Mouse (Mus musculus): ENCODE results near the gene Supv3l1.
"Not testable (repeated sequence)": the region's sequence is repeated elsewhere in the genome, so short reads cannot be mapped to it uniquely, and the experiment has no call there.

Supv3l1 gene

GRCm38 (mm10) chr10:62449364-62450279 is at the start of gene Supv3l1, which contains the start of gene 4930507D05Rik:
Gene Supv3l1, minus strand, starts transcription at chr10:62449738.
Gene 4930507D05Rik, plus strand, starts transcription at chr10:62449489.
- DNase-seq (ENCODE audit: low spot score in 2 of 2) = peak; percentile 78 to 98

- not testable (repeated sequence) for DNase-seq (ENCODE audit: low spot score in 2 of 2)
Measured at GRCm38 (mm10) chr10:62491681-62492080, 42.1 kb upstream of the Supv3l1 start.

GRCm38 (mm10) chr10:62488266-62488665 is 38.7 kb upstream of the Supv3l1 start:
- no peak for DNase-seq (ENCODE audit: low spot score in 2 of 2)

GRCm38 (mm10) chr10:62486618-62487415 is 37.3 kb upstream of the Supv3l1 start, which contains the start of gene Vps26a:
Gene Vps26a, minus strand, starts transcription at chr10:62486805.
- DNase-seq (ENCODE audit: low spot score in 2 of 2) = peak; percentile 99

- no peak for DNase-seq (ENCODE audit: low spot score in 2 of 2)
Measured at GRCm38 (mm10) chr10:62485878-62486582, 36.5 kb upstream of the Supv3l1 start.

GRCm38 (mm10) chr10:62481108-62481852 is 31.7 kb upstream of the Supv3l1 start:
- DNase-seq (ENCODE audit: low spot score in 2 of 2) = no peak

- DNase-seq (ENCODE audit: low spot score in 2 of 2) = no peak
Measured at GRCm38 (mm10) chr10:62476980-62477379, 27.4 kb upstream of the Supv3l1 start.

GRCm38 (mm10) chr10:62474944-62475343 is 25.4 kb upstream of the Supv3l1 start:
- DNase-seq (ENCODE audit: low spot score in 2 of 2) = no peak

- no peak for DNase-seq (ENCODE audit: low spot score in 2 of 2)
Measured at GRCm38 (mm10) chr10:62471105-62471504, 21.6 kb upstream of the Supv3l1 start.

- no peak for DNase-seq (ENCODE audit: low spot score in 2 of 2)
Measured at GRCm38 (mm10) chr10:62469736-62470135, 20.2 kb upstream of the Supv3l1 start.

- DNase-seq (ENCODE audit: low spot score in 2 of 2) = no peak
Measured at GRCm38 (mm10) chr10:62461321-62461720, 11.8 kb upstream of the Supv3l1 start.

- not testable (repeated sequence) for DNase-seq (ENCODE audit: low spot score in 2 of 2)
Measured at GRCm38 (mm10) chr10:62452001-62452400, 2.5 kb upstream of the Supv3l1 start.

GRCm38 (mm10) chr10:62450280-62450640 is 722 bp upstream of the Supv3l1 start:
- DNase-seq (ENCODE audit: low spot score in 2 of 2) = no peak

- DNase-seq (ENCODE audit: low spot score in 2 of 2) = no peak
Measured at GRCm38 (mm10) chr10:62430427-62430826, 19.1 kb downstream of the Supv3l1 start.

- DNase-seq (ENCODE audit: low spot score in 2 of 2) = no peak
Measured at GRCm38 (mm10) chr10:62425081-62425871, 24.3 kb downstream of the Supv3l1 start.

- DNase-seq (ENCODE audit: low spot score in 2 of 2) = no peak
Measured at GRCm38 (mm10) chr10:62422255-62422654, 27.3 kb downstream of the Supv3l1 start, which contains the start of gene Hkdc1. Gene Hkdc1, minus strand, starts transcription at chr10:62422491.

GRCm38 (mm10) chr10:62421127-62421526 is 28.4 kb downstream of the Supv3l1 start:
- DNase-seq (ENCODE audit: low spot score in 2 of 2) = no peak

- no peak for DNase-seq (ENCODE audit: low spot score in 2 of 2)
Measured at GRCm38 (mm10) chr10:62420399-62420798, 29.1 kb downstream of the Supv3l1 start.

- DNase-seq (ENCODE audit: low spot score in 2 of 2) = no peak
Measured at GRCm38 (mm10) chr10:62419422-62419821, 30.1 kb downstream of the Supv3l1 start.

- DNase-seq (ENCODE audit: low spot score in 2 of 2) = no peak
Measured at GRCm38 (mm10) chr10:62418831-62419356, 30.6 kb downstream of the Supv3l1 start.

Measured in urinary bladder, adult 18-20 months (tissue).